Mouse (Mus musculus): ENCODE results near the gene Rdh1. TPM values are rescaled to one million over a fixed set of nuclear protein-coding genes. Genes with fewer than 3 reads are reported as not detected.

The Rdh1 gene
- 0.04 TPM in 1 of 2 replicates, not detected in the other for polyA plus RNA-seq (2014; fragmentation: Nextera tagmentation; extraction: Ambion mirVana)

- Histone ChIP-seq H3K4me2 (no peak within 1 kb of the TSS), H3K27me3 (ENCODE audit: insufficient read depth, low read length) (no peaks in the 10 kb centered on the region), H3K9ac (no peak within 1 kb of the TSS), H3K4me1 (ENCODE audit: insufficient read depth) (no peaks in the 10 kb centered on the region), H3K9me3 (ENCODE audit: low read depth, low read length) (no peaks in the 10 kb centered on the region), H3K4me3 (ENCODE audit: low read depth, low read length) (no peak within 1 kb of the TSS), H3K36me3 (ENCODE audit: insufficient read depth) (no peaks in the 10 kb centered on the region), H3K27ac (ENCODE audit: low read depth) (no peak within 1 kb of the TSS)
- ATAC-seq (ENCODE audit: insufficient read depth) (no peak), DNase-seq (no peak)
- 55% methylated on average over 9 of the region's 9 CpGs for WGBS
- no peak for TF ChIP-seq CTCF (IDR thresholded peaks at IDR 0.05; ENCODE audit: low read depth)
These were observed at the start of gene Rdh1, which contains the start of gene Rdh16f1 for GRCm38 (mm10) chr10:127759181-127760110. TSS of gene Rdh1 (plus strand) at chr10:127759721. TSS of gene Rdh16f1 (plus strand) at chr10:127759787.

DNA sequence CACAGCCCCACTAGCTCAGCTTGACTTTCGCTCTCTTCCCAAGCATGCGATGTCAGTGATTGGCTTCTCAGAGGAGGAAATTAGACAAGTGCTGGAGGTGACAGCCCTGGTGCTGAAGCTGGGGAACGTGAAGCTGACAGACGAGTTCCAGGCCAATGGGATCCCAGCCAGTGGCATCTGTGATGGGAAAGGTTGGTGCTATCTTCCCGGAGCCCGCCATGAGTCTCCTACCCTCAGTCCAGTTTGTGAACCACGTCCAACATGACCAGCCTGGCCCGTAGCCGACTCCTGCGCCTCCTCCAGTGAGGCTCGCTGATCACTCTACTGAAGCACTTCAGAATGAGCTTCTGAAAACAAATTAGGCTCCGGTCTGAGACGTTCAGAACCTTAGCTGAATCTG, 49.2 kb upstream of the Rdh1 start:
- DNase-seq = no peak
- H3K27me3 ChIP-seq (ENCODE audit: insufficient read depth, low read length) = no peaks in the 10 kb centered on the region
- no peaks in the 10 kb centered on the region for H3K36me3 ChIP-seq (ENCODE audit: insufficient read depth)
- WGBS = 63% methylated on average over 13 of the region's 13 CpGs
- no peaks in the 10 kb centered on the region for H3K4me1 ChIP-seq (ENCODE audit: insufficient read depth)
- TF ChIP-seq CTCF (IDR thresholded peaks at IDR 0.05; ENCODE audit: low read depth) = no peak
- no peak for ATAC-seq (ENCODE audit: insufficient read depth)
- H3K4me3 ChIP-seq (ENCODE audit: low read depth, low read length) = no peak overlapping the region
- H3K27ac ChIP-seq (ENCODE audit: low read depth) = no peak overlapping the region
- no peak overlapping the region for H3K9ac ChIP-seq
- no peaks in the 10 kb centered on the region for H3K9me3 ChIP-seq (ENCODE audit: low read depth, low read length)
- no peak overlapping the region for H3K4me2 ChIP-seq

- WGBS = 66% methylated on average over 6 of the region's 6 CpGs
- Histone ChIP-seq H3K9me3 (ENCODE audit: low read depth, low read length) (no peaks in the 10 kb centered on the region), H3K4me3 (ENCODE audit: low read depth, low read length) (no peak overlapping the region), H3K27ac (ENCODE audit: low read depth) (no peak overlapping the region), H3K4me2 (no peak overlapping the region), H3K27me3 (ENCODE audit: insufficient read depth, low read length) (no peaks in the 10 kb centered on the region), H3K36me3 (ENCODE audit: insufficient read depth) (no peaks in the 10 kb centered on the region), H3K4me1 (ENCODE audit: insufficient read depth) (no peaks in the 10 kb centered on the region), H3K9ac (no peak overlapping the region)
- no peak for TF ChIP-seq CTCF (IDR thresholded peaks at IDR 0.05; ENCODE audit: low read depth)
- DNase-seq (no peak), ATAC-seq (ENCODE audit: insufficient read depth) (no peak)
These were observed 46.8 kb upstream of the Rdh1 start for GRCm38 (mm10) chr10:127712736-127713135.

DNA sequence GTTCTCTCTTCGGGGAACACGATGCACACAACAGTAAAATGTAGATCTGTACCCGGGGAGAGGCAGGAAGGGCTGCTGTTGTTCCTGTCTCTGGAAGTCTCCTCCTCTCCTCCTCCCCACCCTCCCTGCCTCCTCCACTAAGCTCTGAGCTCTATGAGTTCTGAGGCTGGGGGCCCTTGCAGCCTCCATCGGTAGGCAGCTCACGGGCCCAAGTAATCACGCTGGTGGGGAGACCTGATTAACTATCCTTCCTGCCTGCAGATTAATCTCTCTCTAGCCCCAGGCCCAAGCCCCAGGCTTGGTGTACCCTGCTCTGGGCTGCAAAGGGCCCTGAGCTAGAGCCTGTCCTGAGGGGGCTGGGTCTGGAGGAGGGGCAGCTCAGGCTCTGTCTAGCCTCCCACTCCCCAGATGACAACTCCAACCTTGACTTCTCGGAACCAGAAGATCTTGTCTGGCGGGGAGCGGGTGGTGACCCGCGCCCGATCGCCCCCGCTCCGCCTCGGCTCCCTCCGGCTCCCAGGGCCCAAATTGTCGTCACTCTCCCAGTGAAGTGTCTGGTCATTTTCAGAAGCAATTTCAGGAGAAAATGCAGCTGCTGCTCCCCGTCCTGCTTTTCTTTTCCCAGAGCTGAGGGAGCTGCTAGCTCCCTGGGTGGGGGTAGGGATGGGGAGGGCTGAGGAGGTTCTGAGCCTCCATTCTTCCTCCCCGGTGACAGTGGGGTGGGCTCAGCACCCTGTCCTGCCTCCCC, 37.7 kb upstream of the Rdh1 start:
- peak; percentile 53; the same call in 1 of the 2 replicates for ATAC-seq (ENCODE audit: insufficient read depth)
- 6% methylated on average over 20 of the region's 20 CpGs for WGBS
- Histone ChIP-seq H3K36me3 (ENCODE audit: insufficient read depth) (no peaks in the 10 kb centered on the region), H3K9ac (peak overlapping the region; percentile 46), H3K9me3 (ENCODE audit: low read depth, low read length) (no peaks in the 10 kb centered on the region), H3K4me2 (peak overlapping the region; percentile 55), H3K4me3 (ENCODE audit: low read depth, low read length) (peak overlapping the region; percentile 13), H3K4me1 (ENCODE audit: insufficient read depth) (peaks cover 2% of the 10 kb centered on the region; the same call in 1 of the 2 replicates), H3K27ac (ENCODE audit: low read depth) (peak overlapping the region; percentile 70; the same call in 1 of the 2 replicates), H3K27me3 (ENCODE audit: insufficient read depth, low read length) (peaks cover 7% of the 10 kb centered on the region; the same call in 1 of the 2 replicates)
- DNase-seq = peak; percentile 43
- TF ChIP-seq CTCF (IDR thresholded peaks at IDR 0.05; ENCODE audit: low read depth) = no peak

DNA sequence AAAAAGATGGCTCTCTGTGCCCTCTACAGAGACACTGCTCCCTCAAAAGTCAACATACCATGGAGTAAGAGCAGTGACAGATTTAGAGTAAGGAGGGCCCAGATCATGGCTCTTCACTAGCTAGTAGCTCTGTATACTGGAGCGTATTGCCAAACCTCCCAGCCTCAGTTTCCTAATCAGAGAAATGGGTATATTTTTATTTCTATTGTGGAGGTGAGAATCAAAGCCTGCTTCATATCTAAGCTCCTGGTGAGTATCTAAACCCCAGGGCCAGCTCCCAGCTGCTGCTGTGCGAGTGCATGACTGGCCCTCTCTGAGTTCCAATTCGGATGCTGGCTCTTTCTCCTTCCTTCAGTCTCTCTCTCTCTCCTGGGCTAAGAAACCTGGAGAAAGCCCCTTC, 35.3 kb upstream of the Rdh1 start, which contains the start of gene Tac2:
Gene Tac2, plus strand, starts transcription at position 301 of the 400 bp plus-strand sequence.
- no peak within 1 kb of the TSS for H3K9ac ChIP-seq
- no peak within 1 kb of the TSS for H3K4me2 ChIP-seq

GRCm38 (mm10) chr10:127725136-127725535, 34.4 kb upstream of the Rdh1 start:
- Histone ChIP-seq H3K9me3 (ENCODE audit: low read depth, low read length) (no peaks in the 10 kb centered on the region), H3K4me1 (ENCODE audit: insufficient read depth) (peaks cover 2% of the 10 kb centered on the region; the same call in 1 of the 2 replicates), H3K9ac (no peak overlapping the region), H3K4me2 (no peak overlapping the region), H3K27ac (ENCODE audit: low read depth) (no peak overlapping the region), H3K4me3 (ENCODE audit: low read depth, low read length) (no peak overlapping the region), H3K36me3 (ENCODE audit: insufficient read depth) (no peaks in the 10 kb centered on the region), H3K27me3 (ENCODE audit: insufficient read depth, low read length) (peaks cover 7% of the 10 kb centered on the region; the same call in 1 of the 2 replicates)
- TF ChIP-seq CTCF (IDR thresholded peaks at IDR 0.05; ENCODE audit: low read depth) = no peak
- 48% methylated on average over 4 of the region's 4 CpGs for WGBS
- DNase-seq (no peak), ATAC-seq (ENCODE audit: insufficient read depth) (no peak)

More for the DNA sequence above, 35.3 kb upstream of the Rdh1 start, which contains the start of gene Tac2:
- Histone ChIP-seq H3K27ac (ENCODE audit: low read depth) (no peak within 1 kb of the TSS), H3K9me3 (ENCODE audit: low read depth, low read length) (no peaks in the 10 kb centered on the region), H3K36me3 (ENCODE audit: insufficient read depth) (no peaks in the 10 kb centered on the region), H3K4me1 (ENCODE audit: insufficient read depth) (peaks cover 2% of the 10 kb centered on the region; the same call in 1 of the 2 replicates), H3K4me3 (ENCODE audit: low read depth, low read length) (no peak within 1 kb of the TSS), H3K27me3 (ENCODE audit: insufficient read depth, low read length) (peaks cover 7% of the 10 kb centered on the region; the same call in 1 of the 2 replicates)
- ATAC-seq (ENCODE audit: insufficient read depth) (no peak), DNase-seq (no peak)
- 76% methylated on average over 3 of the region's 3 CpGs for WGBS
- no peak for TF ChIP-seq CTCF (IDR thresholded peaks at IDR 0.05; ENCODE audit: low read depth)
